Mouse (Mus musculus): ENCODE results near the gene Tnks2. TPM values are rescaled to one million over a fixed set of nuclear protein-coding genes. Genes with fewer than 3 reads are reported as not detected.

The Tnks2 gene
- polyA plus RNA-seq, 2 experiments = 19.0 to 19.4 TPM

GRCm38 (mm10) chr19:36853831-36854230 is 19.8 kb downstream of the Tnks2 start:
- H3K36me3 ChIP-seq (replicated peaks; ENCODE audit: control insufficient read depth, insufficient read depth, low read depth) = peaks cover 56% of the 10 kb centered on the region
- no peak for TF ChIP-seq CTCF (IDR thresholded peaks at IDR 0.05; ENCODE audit: low read depth)
- no peak for TF ChIP-seq EP300 (IDR thresholded peaks at IDR 0.05; ENCODE audit: low read depth)
- 82% methylated on average over 2 of the region's 2 CpGs for WGBS (ENCODE audit: insufficient replicate concordance)

GRCm38 (mm10) chr19:36857851-36858250 is 23.8 kb downstream of the Tnks2 start:
- Histone ChIP-seq H3K36me3 (replicated peaks; ENCODE audit: control insufficient read depth, insufficient read depth, low read depth) (peaks cover 53% of the 10 kb centered on the region), H3K4me2 (ENCODE audit: low read depth) (no peak overlapping the region), H3K27ac (no peak overlapping the region), H3K4me1 (replicated peaks; ENCODE audit: control insufficient read depth in 2 of 2, insufficient read depth in 2 of 2, low read length in 1 of 2) (no peaks in the 10 kb centered on the region), H3K9me3 (ENCODE audit: control insufficient read depth, low read length) (no peaks in the 10 kb centered on the region), H3K4me3 (ENCODE audit: insufficient read depth in 1 of 2, low read depth in 2 of 2, low read length in 2 of 2) (no peak overlapping the region), H3K9ac (replicated peaks) (no peak overlapping the region), H3K27me3 (ENCODE audit: control insufficient read depth, insufficient read depth, low read length) (no peaks in the 10 kb centered on the region)
- no peak for ATAC-seq (ENCODE audit: insufficient read depth)
- WGBS (ENCODE audit: insufficient replicate concordance) = 82% methylated on average over 9 of the region's 9 CpGs
- no peak for TF ChIP-seq EP300 (IDR thresholded peaks at IDR 0.05; ENCODE audit: low read depth)
- TF ChIP-seq CTCF (IDR thresholded peaks at IDR 0.05; ENCODE audit: low read depth) = no peak
- DNase-seq (ENCODE audit: low read depth in 3 of 3, low spot score in 3 of 3) = no peak

More at GRCm38 (mm10) chr19:36853831-36854230, 19.8 kb downstream of the Tnks2 start:
- H3K4me3 ChIP-seq (ENCODE audit: insufficient read depth in 1 of 2, low read depth in 2 of 2, low read length in 2 of 2) = no peak overlapping the region
- ATAC-seq (ENCODE audit: insufficient read depth) (no peak), DNase-seq (ENCODE audit: low read depth in 3 of 3, low spot score in 3 of 3) (no peak)
- H3K9ac ChIP-seq (replicated peaks) = no peak overlapping the region
- no peaks in the 10 kb centered on the region for H3K27me3 ChIP-seq (ENCODE audit: control insufficient read depth, insufficient read depth, low read length)
- no peak overlapping the region for H3K4me2 ChIP-seq (ENCODE audit: low read depth)
- H3K4me1 ChIP-seq (replicated peaks; ENCODE audit: control insufficient read depth in 2 of 2, insufficient read depth in 2 of 2, low read length in 1 of 2) = no peaks in the 10 kb centered on the region
- no peaks in the 10 kb centered on the region for H3K9me3 ChIP-seq (ENCODE audit: control insufficient read depth, low read length)
- no peak overlapping the region for H3K27ac ChIP-seq

- H3K36me3 ChIP-seq (replicated peaks; ENCODE audit: control insufficient read depth, insufficient read depth, low read depth) = peaks cover 49% of the 10 kb centered on the region
- H3K4me2 ChIP-seq (ENCODE audit: low read depth) = no peak overlapping the region
- WGBS (ENCODE audit: insufficient replicate concordance) = 68% methylated on average over 5 of the region's 5 CpGs
- ATAC-seq (ENCODE audit: insufficient read depth) (no peak), DNase-seq (ENCODE audit: low read depth in 3 of 3, low spot score in 3 of 3) (no peak)
- no peak for TF ChIP-seq CTCF (IDR thresholded peaks at IDR 0.05; ENCODE audit: low read depth)
- no peak for TF ChIP-seq EP300 (IDR thresholded peaks at IDR 0.05; ENCODE audit: low read depth)
- H3K4me3 ChIP-seq (ENCODE audit: insufficient read depth in 1 of 2, low read depth in 2 of 2, low read length in 2 of 2) = no peak overlapping the region
- H3K9me3 ChIP-seq (ENCODE audit: control insufficient read depth, low read length) = no peaks in the 10 kb centered on the region
- H3K4me1 ChIP-seq (replicated peaks; ENCODE audit: control insufficient read depth in 2 of 2, insufficient read depth in 2 of 2, low read length in 1 of 2) = no peaks in the 10 kb centered on the region
- no peak overlapping the region for H3K27ac ChIP-seq
- H3K9ac ChIP-seq (replicated peaks) = no peak overlapping the region
- no peaks in the 10 kb centered on the region for H3K27me3 ChIP-seq (ENCODE audit: control insufficient read depth, insufficient read depth, low read length)
These were observed 26.4 kb downstream of the Tnks2 start for GRCm38 (mm10) chr19:36860393-36860792.

- Histone ChIP-seq H3K4me3 (ENCODE audit: insufficient read depth in 1 of 2, low read depth in 2 of 2, low read length in 2 of 2) (no peak overlapping the region), H3K9ac (replicated peaks) (no peak overlapping the region), H3K9me3 (ENCODE audit: control insufficient read depth, low read length) (no peaks in the 10 kb centered on the region), H3K4me1 (replicated peaks; ENCODE audit: control insufficient read depth in 2 of 2, insufficient read depth in 2 of 2, low read length in 1 of 2) (no peaks in the 10 kb centered on the region), H3K27me3 (ENCODE audit: control insufficient read depth, insufficient read depth, low read length) (no peaks in the 10 kb centered on the region), H3K4me2 (ENCODE audit: low read depth) (no peak overlapping the region), H3K27ac (no peak overlapping the region), H3K36me3 (replicated peaks; ENCODE audit: control insufficient read depth, insufficient read depth, low read depth) (peaks cover 40% of the 10 kb centered on the region)
- no peak for TF ChIP-seq CTCF (IDR thresholded peaks at IDR 0.05; ENCODE audit: low read depth)
- DNase-seq (ENCODE audit: low read depth in 3 of 3, low spot score in 3 of 3) (no peak), ATAC-seq (ENCODE audit: insufficient read depth) (no peak)
- 83% methylated on average over 5 of the region's 5 CpGs for WGBS (ENCODE audit: insufficient replicate concordance)
These were observed 31.9 kb downstream of the Tnks2 start for GRCm38 (mm10) chr19:36865905-36866304.

- no peak for ATAC-seq (ENCODE audit: insufficient read depth)
- peaks cover 42% of the 10 kb centered on the region for H3K36me3 ChIP-seq (replicated peaks; ENCODE audit: control insufficient read depth, insufficient read depth, low read depth)
- TF ChIP-seq CTCF (IDR thresholded peaks at IDR 0.05; ENCODE audit: low read depth) = no peak
- no peak for TF ChIP-seq EP300 (IDR thresholded peaks at IDR 0.05; ENCODE audit: low read depth)
- no peaks in the 10 kb centered on the region for H3K27me3 ChIP-seq (ENCODE audit: control insufficient read depth, insufficient read depth, low read length)
- no peak overlapping the region for H3K27ac ChIP-seq
- 81% methylated on average over 8 of the region's 8 CpGs for WGBS (ENCODE audit: insufficient replicate concordance)
- H3K4me1 ChIP-seq (replicated peaks; ENCODE audit: control insufficient read depth in 2 of 2, insufficient read depth in 2 of 2, low read length in 1 of 2) = no peaks in the 10 kb centered on the region
- no peak for DNase-seq (ENCODE audit: low read depth in 3 of 3, low spot score in 3 of 3)
- no peak overlapping the region for H3K4me2 ChIP-seq (ENCODE audit: low read depth)
- H3K9me3 ChIP-seq (ENCODE audit: control insufficient read depth, low read length) = no peaks in the 10 kb centered on the region
- H3K9ac ChIP-seq (replicated peaks) = no peak overlapping the region
- H3K4me3 ChIP-seq (ENCODE audit: insufficient read depth in 1 of 2, low read depth in 2 of 2, low read length in 2 of 2) = no peak overlapping the region
These were observed 33.4 kb downstream of the Tnks2 start for GRCm38 (mm10) chr19:36867416-36867815.

All from liver, embryonic 14.5 days (tissue).